Mouse (Mus musculus) small intestine, adult 2 months (tissue): ENCODE measurements around the gene Pip5kl1. TPM values are rescaled to one million over a fixed set of nuclear protein-coding genes. Genes with fewer than 3 reads are reported as not detected.

ENCODE experiments used
- H3K27ac ChIP-seq: fragments of 200-500 bp; 2 replicates; pipeline ENCODE4 v1.5.1; 2012; ENCODE audit warnings: low read depth, low read length, control low read depth, inconsistent platforms; ENCODE audit not compliant: insufficient read depth
- H3K27me3 ChIP-seq: fragments of 200-500 bp; 2 replicates; pipeline ENCODE4 v1.6.1; 2012; ENCODE audit warnings: mild to moderate bottlenecking, moderate library complexity, low read length, inconsistent platforms; ENCODE audit not compliant: control insufficient read depth, insufficient read depth
- H3K36me3 ChIP-seq: fragments of 200-500 bp; 2 replicates; pipeline ENCODE4 v1.6.1; 2012; ENCODE audit warnings: mild to moderate bottlenecking, low read length, control low read depth, inconsistent platforms; ENCODE audit not compliant: control insufficient read depth, insufficient read depth
- H3K4me1 ChIP-seq: fragments of 200-500 bp; 2 replicates; pipeline ENCODE4 v1.6.1; 2012; ENCODE audit warnings: low read length, inconsistent platforms, mixed read lengths; ENCODE audit not compliant: control insufficient read depth, insufficient read depth, insufficient read length
- H3K4me3 ChIP-seq: fragments of 200-500 bp; 2 replicates; pipeline ENCODE4 v1.5.1; 2012; ENCODE audit warnings: low read depth, mild to moderate bottlenecking, control low read depth, inconsistent platforms, low read length, moderate library complexity
- CTCF ChIP-seq: fragments of 200-500 bp; IDR thresholded peaks from 2 replicates; pipeline ENCODE4 v1.5.1; 2012; ENCODE audit warnings: low read depth, mild to moderate bottlenecking, control low read depth, inconsistent platforms, low read length, moderate library complexity, mixed read lengths; ENCODE audit not compliant: insufficient replicate concordance, insufficient read length; ENCODE audit errors: extremely low read depth
- POLR2A ChIP-seq: fragments of 200-500 bp; IDR thresholded peaks from 2 replicates; pipeline ENCODE4 v1.6.1; 2012; ENCODE audit warnings: low read depth, mild to moderate bottlenecking, control low read depth, inconsistent platforms, low read length, moderate library complexity
- WGBS: fragments of 180-500 bp; shearing (Covaris S2); methylation state at CpG from one replicate; pipeline ENCODE4 v1.1.7; 2018; 5-methylcytosine and 5-hydroxymethylcytosine counted together
- polyA plus RNA-seq: library from polyadenylated mRNA; depleted of rRNA; stranded (reverse); fragments of >200 nt; gene quantifications from 2 replicates; pipeline ENCODE4 v1.2.3, GENCODE M21; 2012

Pip5kl1 gene
- polyA plus RNA-seq, 1 experiment, result 0.25 TPM

- peak overlapping the region; percentile 54 for H3K27ac ChIP-seq
- 11% methylated on average over 25 of the region's 25 CpGs for WGBS
These were observed 33.7 kb downstream of the Pip5kl1 start for GRCm38 (mm10) chr2:32608141-32608777.

DNA sequence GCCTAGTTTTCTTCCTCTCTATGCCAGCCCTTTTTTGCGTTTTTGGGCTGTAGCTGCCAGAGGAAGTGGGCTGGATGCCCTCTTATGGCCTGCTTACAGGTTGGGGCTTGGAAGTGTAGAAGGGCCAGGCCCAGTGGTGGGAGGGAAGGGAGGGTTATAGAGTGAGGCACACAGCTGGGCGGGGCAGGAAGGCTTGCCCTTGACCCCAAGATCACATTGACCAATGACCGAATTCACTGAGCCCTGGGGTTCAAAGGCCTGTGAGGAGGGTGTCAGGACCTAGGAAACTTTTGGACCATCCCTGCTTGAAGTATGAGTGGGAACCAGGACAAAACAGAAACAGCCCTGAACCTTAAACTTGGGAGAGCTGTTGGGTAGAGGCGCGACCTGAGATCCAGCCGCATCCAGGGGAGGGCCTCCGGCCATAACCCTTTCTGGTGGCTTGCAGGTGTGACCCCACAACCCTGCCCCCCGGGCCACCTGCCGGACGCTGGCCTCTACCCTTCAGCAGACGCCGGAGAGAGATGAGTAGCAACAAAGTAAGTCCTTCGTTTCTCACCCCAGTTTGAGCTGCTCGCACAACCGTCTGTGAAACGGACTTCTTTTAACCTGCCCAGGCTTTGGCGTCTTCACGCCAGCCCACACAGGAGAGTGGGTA, 34.3 kb downstream of the Pip5kl1 start:
- Histone ChIP-seq H3K27ac (peak overlapping the region; percentile 45), H3K27me3 (peaks cover 16% of the 10 kb centered on the region), H3K4me3 (peak overlapping the region; percentile 66), H3K36me3 (no peaks in the 10 kb centered on the region), H3K4me1 (peaks cover 8% of the 10 kb centered on the region)
- no peak for TF ChIP-seq POLR2A
- TF ChIP-seq CTCF, result no peak
- 69% methylated on average over 18 of the region's 18 CpGs for WGBS

More at GRCm38 (mm10) chr2:32608141-32608777, 33.7 kb downstream of the Pip5kl1 start:
- no peak for TF ChIP-seq CTCF
- TF ChIP-seq POLR2A, result no peak
- Histone ChIP-seq H3K27me3 (peaks cover 16% of the 10 kb centered on the region), H3K36me3 (no peaks in the 10 kb centered on the region), H3K4me3 (peak overlapping the region; percentile 66), H3K4me1 (peaks cover 8% of the 10 kb centered on the region)

GRCm38 (mm10) chr2:32610610-32611229, 36.1 kb downstream of the Pip5kl1 start:
- WGBS, result 12% methylated on average over 23 of the region's 23 CpGs
- Histone ChIP-seq H3K36me3 (no peaks in the 10 kb centered on the region), H3K27me3 (peaks cover 16% of the 10 kb centered on the region), H3K4me3 (peak overlapping the region; percentile 11), H3K27ac (no peak overlapping the region), H3K4me1 (peaks cover 8% of the 10 kb centered on the region)
- TF ChIP-seq CTCF (peak; percentile 29; the same call in 1 of the 2 replicates), POLR2A (no peak)

DNA sequence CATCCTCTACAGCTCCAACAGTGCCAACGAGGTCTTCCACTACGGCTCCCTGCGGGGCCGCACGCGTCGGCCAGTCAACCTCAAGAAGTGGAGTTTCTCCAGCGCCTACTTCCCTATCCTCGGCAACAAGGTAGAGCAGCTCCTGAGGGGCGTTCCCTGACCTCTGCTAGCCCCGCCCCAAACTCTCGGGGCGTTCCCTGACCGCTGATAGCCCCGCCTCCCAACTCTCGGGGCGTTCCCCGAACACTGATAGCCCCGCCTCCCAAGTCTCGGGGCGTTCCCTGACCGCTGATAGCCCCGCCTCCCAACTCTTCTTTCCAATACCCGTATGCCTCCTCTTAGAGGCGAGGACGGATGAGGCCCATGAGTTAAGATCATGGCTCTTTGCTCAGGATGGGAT, 37.7 kb downstream of the Pip5kl1 start:
- 77% methylated on average over 26 of the region's 26 CpGs for WGBS
- TF ChIP-seq CTCF (no peak), POLR2A (no peak)
- Histone ChIP-seq H3K27me3 (peaks cover 9% of the 10 kb centered on the region), H3K27ac (no peak overlapping the region), H3K4me1 (peaks cover 5% of the 10 kb centered on the region), H3K36me3 (no peaks in the 10 kb centered on the region), H3K4me3 (no peak overlapping the region)

DNA sequence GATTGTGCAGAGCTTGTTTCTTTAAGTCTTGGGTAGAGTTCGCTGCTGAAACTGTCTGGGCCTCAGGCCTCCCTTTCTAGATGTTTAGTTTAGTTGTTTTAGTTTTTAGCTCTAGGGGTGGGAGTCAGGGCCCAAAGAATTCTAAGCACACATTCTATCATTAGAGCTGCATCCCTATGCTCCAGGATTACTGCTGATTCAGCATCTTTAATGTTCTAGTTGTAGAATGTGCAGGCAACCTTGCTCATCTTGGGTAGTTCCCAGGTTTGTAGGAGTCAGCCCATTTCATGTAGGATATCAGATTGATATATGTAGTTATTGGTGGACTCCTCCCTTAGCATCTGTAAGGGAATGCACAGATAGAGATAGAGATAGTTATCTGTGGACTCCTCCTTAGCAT, 42.5 kb downstream of the Pip5kl1 start:
- no peak for TF ChIP-seq POLR2A
- TF ChIP-seq CTCF, result no peak
- Histone ChIP-seq H3K4me3 (no peak overlapping the region), H3K27me3 (no peaks in the 10 kb centered on the region), H3K36me3 (no peaks in the 10 kb centered on the region), H3K27ac (no peak overlapping the region), H3K4me1 (peaks cover 3% of the 10 kb centered on the region; the same call in 1 of the 2 replicates)
- WGBS, result 94% methylated on average over 1 of the region's 1 CpGs

- Histone ChIP-seq H3K4me1 (peaks cover 3% of the 10 kb centered on the region; the same call in 1 of the 2 replicates), H3K4me3 (no peak overlapping the region), H3K27me3 (no peaks in the 10 kb centered on the region), H3K36me3 (no peaks in the 10 kb centered on the region), H3K27ac (no peak overlapping the region)
- TF ChIP-seq CTCF (peak; percentile 31; the same call in 1 of the 2 replicates), POLR2A (no peak)
- WGBS, result 96% methylated on average over 4 of the region's 4 CpGs
These were observed 43.0 kb downstream of the Pip5kl1 start for GRCm38 (mm10) chr2:32617601-32618000.

- 83% methylated on average over 9 of the region's 9 CpGs for WGBS
- Histone ChIP-seq H3K27ac (no peak overlapping the region), H3K4me1 (peaks cover 3% of the 10 kb centered on the region; the same call in 1 of the 2 replicates), H3K4me3 (no peak overlapping the region), H3K36me3 (no peaks in the 10 kb centered on the region), H3K27me3 (no peaks in the 10 kb centered on the region)
- TF ChIP-seq POLR2A, result no peak
- TF ChIP-seq CTCF, result no peak
These were observed 43.5 kb downstream of the Pip5kl1 start for GRCm38 (mm10) chr2:32618051-32618450.
